Mouse (Mus musculus) liver, embryonic 14.5 days (tissue): Measurements from ENCODE around the gene Wnt6.

Source experiments
- CTCF ChIP-seq: IDR thresholded peaks from 2 replicates; pipeline ENCODE4 v1.5.1; 2016; ENCODE audit warnings: antibody characterized with exemption, low read depth, control low read depth
- EP300 ChIP-seq: IDR thresholded peaks from 2 replicates; pipeline ENCODE4 v1.6.1; 2016; ENCODE audit warnings: antibody characterized with exemption, low read depth

GRCm38 (mm10) chr1:74748643-74749271 is 22.9 kb upstream of the Wnt6 start, which contains the start of gene Prkag3:
- TF ChIP-seq CTCF (peak; percentile 64), EP300 (no peak)
